8 mouse cellular contexts compared by ENCODE assay signal in the genomic region with DNA sequence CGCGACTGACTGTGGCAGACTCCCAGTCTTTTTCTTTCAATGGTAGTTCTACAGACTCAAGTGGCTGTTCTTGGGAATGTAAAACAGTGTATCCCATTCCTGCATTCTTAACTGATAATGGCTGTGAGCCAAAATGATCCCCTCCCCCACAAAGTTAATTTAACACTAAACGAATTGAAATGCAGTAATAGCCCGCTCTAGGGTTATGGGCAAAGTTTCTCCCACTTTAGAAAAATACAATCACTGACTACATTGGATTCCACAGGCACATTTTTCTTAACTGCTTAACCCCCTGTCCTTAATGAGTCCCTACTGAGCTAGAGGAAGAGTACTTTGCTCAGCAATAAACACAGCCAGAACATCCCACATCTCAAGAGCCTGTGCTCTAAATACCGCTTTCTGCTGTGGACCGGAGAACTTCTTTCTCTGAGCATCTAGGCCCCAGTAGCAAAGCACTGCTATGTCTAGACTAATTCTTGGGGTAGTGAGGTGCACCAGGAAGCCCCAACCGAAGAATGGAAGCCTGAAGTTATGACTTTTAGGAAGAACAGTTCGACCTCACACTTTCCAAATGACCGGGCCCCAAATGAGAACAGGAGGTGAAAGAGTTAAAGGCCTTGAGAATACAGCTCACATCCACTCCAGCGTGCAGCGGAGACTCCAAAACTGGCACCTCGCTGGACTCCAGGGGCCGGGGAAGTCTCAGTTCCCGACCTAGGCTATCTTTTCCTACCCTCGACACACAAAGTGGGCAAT. TPM values are rescaled to one million over a fixed set of nuclear protein-coding genes. Genes with fewer than 3 reads are reported as not detected.
DNase-seq lines count a peak whose midpoint lies in the region; ATAC-seq lines count a peak whose summit lies in the region.

No protein-coding gene starts in this region.

- no peaks in the 10 kb centered on the region for H3K27me3 ChIP-seq in heart, embryonic 14.5 days (ENCODE audit: control insufficient read depth, insufficient read depth, low read length)
- H3K27me3 ChIP-seq in forebrain, embryonic 10.5 days (ENCODE audit: poor library complexity, severe bottlenecking): peaks cover 8% of the 10 kb centered on the region; the same call in 1 of the 2 replicates
- H3K27me3 ChIP-seq in neural tube, embryonic 13.5 days: no peaks in the 10 kb centered on the region; the same call in 1 of the 2 replicates

- H3K4me3 ChIP-seq in heart, embryonic 14.5 days (ENCODE audit: control insufficient read depth in 1 of 2, insufficient read depth in 1 of 2, low read depth in 1 of 2, low read length in 2 of 2): peak overlapping the region; percentile 85 to 86
- H3K4me3 ChIP-seq in forebrain, embryonic 10.5 days: peak overlapping the region; percentile 94
- peak overlapping the region; percentile 86 for H3K4me3 ChIP-seq in neural tube, embryonic 13.5 days

- H3K27ac ChIP-seq in heart, embryonic 14.5 days (replicated peaks in 1 of 2; ENCODE audit: control insufficient read depth in 1 of 2, insufficient read depth in 1 of 2, low read depth in 2 of 2, low read length in 2 of 2): peak overlapping the region; percentile 86 to 93
- peak overlapping the region; percentile 94 for H3K27ac ChIP-seq in forebrain, embryonic 10.5 days
- H3K27ac ChIP-seq in neural tube, embryonic 13.5 days (replicated peaks): peak overlapping the region; percentile 86

- no peak for DNase-seq in heart, adult 9 months (ENCODE audit: low spot score in 2 of 2)
- peak; percentile 31 for DNase-seq in ES-CJ7 (ENCODE audit: low read depth, low spot score)
- DNase-seq in forebrain, embryonic 10.5 days (ENCODE audit: extremely low spot score, low spot score): no peak
- peak; percentile 72 for DNase-seq in kidney, postnatal 10 days
- DNase-seq in adrenal gland, postnatal 10 days: no peak
- DNase-seq in cerebellum, postnatal 36 days: no peak

- H3K4me2 ChIP-seq in heart, embryonic 14.5 days (ENCODE audit: low read length): peak overlapping the region; percentile 68
- peak overlapping the region; percentile 91 for H3K4me2 ChIP-seq in neural tube, embryonic 13.5 days

- no peak for ATAC-seq in heart, embryonic 14.5 days (ENCODE audit: insufficient number of reproducible peaks, insufficient read depth, low FRiP score, low read depth)
- ATAC-seq in neural tube, embryonic 13.5 days (ENCODE audit: low read depth): peak; percentile 21

- peaks cover 10 to 32% of the 10 kb centered on the region in 2 experiments for H3K4me1 ChIP-seq in heart, embryonic 14.5 days (ENCODE audit: control insufficient read depth in 2 of 2, insufficient read depth in 2 of 2, low read length in 2 of 2)
- H3K4me1 ChIP-seq in forebrain, embryonic 10.5 days: peaks cover 32% of the 10 kb centered on the region
- peaks cover 32% of the 10 kb centered on the region for H3K4me1 ChIP-seq in neural tube, embryonic 13.5 days (replicated peaks)

- WGBS in heart, embryonic 14.5 days: 3% methylated on average over 15 of the region's 15 CpGs
- WGBS in forebrain, embryonic 10.5 days: 15% methylated on average over 15 of the region's 15 CpGs
- WGBS in neural tube, embryonic 13.5 days: 9% methylated on average over 15 of the region's 15 CpGs

- peak overlapping the region; percentile 93 for H3K9ac ChIP-seq in heart, embryonic 14.5 days (ENCODE audit: low read length)
- peak overlapping the region; percentile 85 for H3K9ac ChIP-seq in neural tube, embryonic 13.5 days

- H3K9me3 ChIP-seq in heart, embryonic 14.5 days (ENCODE audit: control insufficient read depth, low read length): no peaks in the 10 kb centered on the region
- H3K9me3 ChIP-seq in forebrain, embryonic 10.5 days: no peaks in the 10 kb centered on the region
- H3K9me3 ChIP-seq in neural tube, embryonic 13.5 days: no peaks in the 10 kb centered on the region

- peaks cover 16% of the 10 kb centered on the region for H3K36me3 ChIP-seq in heart, embryonic 14.5 days (ENCODE audit: control insufficient read depth, insufficient read depth, low read length)
- H3K36me3 ChIP-seq in forebrain, embryonic 10.5 days (replicated peaks): peaks cover 21% of the 10 kb centered on the region
- peaks cover 12% of the 10 kb centered on the region for H3K36me3 ChIP-seq in neural tube, embryonic 13.5 days

RNA-seq across cellular contexts. Expression of a gene that starts 1.4 kb away (rescaled TPM):
- polyA plus RNA-seq in heart, embryonic 14.5 days (2014; fragmentation: Nextera tagmentation; extraction: Ambion mirVana): 205 and 207 TPM in 2 replicates
- polyA plus RNA-seq in forebrain, embryonic 10.5 days (2016; fragmentation: Nextera tagmentation; extraction: Ambion mirVana): 144 and 153 TPM in 2 replicates
- polyA plus RNA-seq in neural tube, embryonic 13.5 days (2015; fragmentation: Nextera tagmentation; extraction: Ambion mirVana): 91.2 and 104 TPM in 2 replicates
- 100 to 1,000 TPM; 147 to 152 TPM for total RNA-seq in adrenal gland, postnatal 10 days (2021)

Comparison
In these comparisons a context has a peak if more than half of its experiments do, and no peak if none do; other contexts are left out.
1. DNase-seq: peak in ES-CJ7 (single experiment) and kidney, postnatal 10 days (single experiment); none in heart, adult 9 months (0 of 2), forebrain, embryonic 10.5 days (single experiment), adrenal gland, postnatal 10 days (single experiment) and cerebellum, postnatal 36 days (0 of 2).
2. Peak in every context shown above with its lines, with median percentiles within 50 percentile points of each other: H3K27ac ChIP-seq and H3K4me3 ChIP-seq.